Mouse (Mus musculus): Measurements from ENCODE around the gene Ttc41. TPM values are rescaled to one million over a fixed set of nuclear protein-coding genes. Genes with fewer than 3 reads are reported as not detected.

Gene Ttc41
- polyA plus RNA-seq, 1 experiment, result 3.5 TPM

GRCm38 (mm10) chr10:86789146-86789672, 83.6 kb downstream of the Ttc41 start:
- H3K9me3 ChIP-seq (replicated peaks; ENCODE audit: control insufficient read depth, insufficient read depth, low read length, poor library complexity, severe bottlenecking), result no peaks in the 10 kb centered on the region
- no peak overlapping the region for H3K9ac ChIP-seq (ENCODE audit: low read depth, poor library complexity, severe bottlenecking)
- H3K4me3 ChIP-seq (ENCODE audit: low read depth, low read length), result no peak overlapping the region
- H3K36me3 ChIP-seq (ENCODE audit: control insufficient read depth, insufficient read depth, low read length, poor library complexity, severe bottlenecking), result no peaks in the 10 kb centered on the region
- peaks cover 9% of the 10 kb centered on the region for H3K4me1 ChIP-seq (ENCODE audit: control insufficient read depth, insufficient read depth, low read length)
- TF ChIP-seq POLR2A (IDR thresholded peaks at IDR 0.05; ENCODE audit: insufficient read depth, low read length) (no peak), EP300 (IDR thresholded peaks at IDR 0.05; ENCODE audit: insufficient read depth, low read depth, low read length) (no peak), CTCF (IDR thresholded peaks at IDR 0.05; ENCODE audit: low read depth, low read length) (no peak)
- H3K27ac ChIP-seq (ENCODE audit: insufficient read depth, low read length), result no peak overlapping the region
- no peaks in the 10 kb centered on the region for H3K27me3 ChIP-seq (ENCODE audit: control insufficient read depth, insufficient read depth, low read length, poor library complexity, severe bottlenecking)

- Histone ChIP-seq H3K36me3 (ENCODE audit: control insufficient read depth, insufficient read depth, low read length, poor library complexity, severe bottlenecking) (no peaks in the 10 kb centered on the region), H3K9ac (ENCODE audit: low read depth, poor library complexity, severe bottlenecking) (no peak overlapping the region), H3K4me1 (ENCODE audit: control insufficient read depth, insufficient read depth, low read length) (peaks cover 7% of the 10 kb centered on the region), H3K9me3 (replicated peaks; ENCODE audit: control insufficient read depth, insufficient read depth, low read length, poor library complexity, severe bottlenecking) (no peaks in the 10 kb centered on the region), H3K27ac (ENCODE audit: insufficient read depth, low read length) (no peak overlapping the region), H3K4me3 (ENCODE audit: low read depth, low read length) (no peak overlapping the region), H3K27me3 (ENCODE audit: control insufficient read depth, insufficient read depth, low read length, poor library complexity, severe bottlenecking) (no peaks in the 10 kb centered on the region)
- TF ChIP-seq POLR2A (IDR thresholded peaks at IDR 0.05; ENCODE audit: insufficient read depth, low read length) (no peak), CTCF (IDR thresholded peaks at IDR 0.05; ENCODE audit: low read depth, low read length) (no peak), EP300 (IDR thresholded peaks at IDR 0.05; ENCODE audit: insufficient read depth, low read depth, low read length) (no peak)
These were observed 86.0 kb downstream of the Ttc41 start for GRCm38 (mm10) chr10:86791507-86792184.

GRCm38 (mm10) chr10:86793509-86793951, 87.9 kb downstream of the Ttc41 start:
- no peaks in the 10 kb centered on the region for H3K36me3 ChIP-seq (ENCODE audit: control insufficient read depth, insufficient read depth, low read length, poor library complexity, severe bottlenecking)
- H3K4me1 ChIP-seq (ENCODE audit: control insufficient read depth, insufficient read depth, low read length), result peaks cover 6% of the 10 kb centered on the region

GRCm38 (mm10) chr10:86794196-86794595, 88.6 kb downstream of the Ttc41 start:
- TF ChIP-seq CTCF (IDR thresholded peaks at IDR 0.05; ENCODE audit: low read depth, low read length) (no peak), POLR2A (IDR thresholded peaks at IDR 0.05; ENCODE audit: insufficient read depth, low read length) (no peak), EP300 (IDR thresholded peaks at IDR 0.05; ENCODE audit: insufficient read depth, low read depth, low read length) (no peak)
- Histone ChIP-seq H3K27ac (ENCODE audit: insufficient read depth, low read length) (no peak overlapping the region), H3K36me3 (ENCODE audit: control insufficient read depth, insufficient read depth, low read length, poor library complexity, severe bottlenecking) (no peaks in the 10 kb centered on the region), H3K4me3 (ENCODE audit: low read depth, low read length) (no peak overlapping the region), H3K9me3 (replicated peaks; ENCODE audit: control insufficient read depth, insufficient read depth, low read length, poor library complexity, severe bottlenecking) (no peaks in the 10 kb centered on the region), H3K4me1 (ENCODE audit: control insufficient read depth, insufficient read depth, low read length) (peaks cover 4% of the 10 kb centered on the region), H3K27me3 (ENCODE audit: control insufficient read depth, insufficient read depth, low read length, poor library complexity, severe bottlenecking) (no peaks in the 10 kb centered on the region), H3K9ac (ENCODE audit: low read depth, poor library complexity, severe bottlenecking) (no peak overlapping the region)

More at GRCm38 (mm10) chr10:86793509-86793951, 87.9 kb downstream of the Ttc41 start:
- Histone ChIP-seq H3K9ac (ENCODE audit: low read depth, poor library complexity, severe bottlenecking) (no peak overlapping the region), H3K27ac (ENCODE audit: insufficient read depth, low read length) (no peak overlapping the region), H3K9me3 (replicated peaks; ENCODE audit: control insufficient read depth, insufficient read depth, low read length, poor library complexity, severe bottlenecking) (no peaks in the 10 kb centered on the region), H3K4me3 (ENCODE audit: low read depth, low read length) (no peak overlapping the region), H3K27me3 (ENCODE audit: control insufficient read depth, insufficient read depth, low read length, poor library complexity, severe bottlenecking) (no peaks in the 10 kb centered on the region)
- TF ChIP-seq CTCF (IDR thresholded peaks at IDR 0.05; ENCODE audit: low read depth, low read length) (no peak), POLR2A (IDR thresholded peaks at IDR 0.05; ENCODE audit: insufficient read depth, low read length) (no peak), EP300 (IDR thresholded peaks at IDR 0.05; ENCODE audit: insufficient read depth, low read depth, low read length) (no peak)

- H3K27ac ChIP-seq (ENCODE audit: insufficient read depth, low read length), result no peak overlapping the region
- TF ChIP-seq EP300 (IDR thresholded peaks at IDR 0.05; ENCODE audit: insufficient read depth, low read depth, low read length), result no peak
- TF ChIP-seq CTCF (IDR thresholded peaks at IDR 0.05; ENCODE audit: low read depth, low read length), result no peak
- TF ChIP-seq POLR2A (IDR thresholded peaks at IDR 0.05; ENCODE audit: insufficient read depth, low read length), result no peak
- no peaks in the 10 kb centered on the region for H3K36me3 ChIP-seq (ENCODE audit: control insufficient read depth, insufficient read depth, low read length, poor library complexity, severe bottlenecking)
- no peak overlapping the region for H3K9ac ChIP-seq (ENCODE audit: low read depth, poor library complexity, severe bottlenecking)
- H3K4me1 ChIP-seq (ENCODE audit: control insufficient read depth, insufficient read depth, low read length), result peaks cover 2% of the 10 kb centered on the region
- no peaks in the 10 kb centered on the region for H3K9me3 ChIP-seq (replicated peaks; ENCODE audit: control insufficient read depth, insufficient read depth, low read length, poor library complexity, severe bottlenecking)
- H3K4me3 ChIP-seq (ENCODE audit: low read depth, low read length), result no peak overlapping the region
- no peaks in the 10 kb centered on the region for H3K27me3 ChIP-seq (ENCODE audit: control insufficient read depth, insufficient read depth, low read length, poor library complexity, severe bottlenecking)
These were observed 89.4 kb downstream of the Ttc41 start for GRCm38 (mm10) chr10:86794794-86795535.

All from ES-Bruce4 (cell line).